Mouse (Mus musculus) lung, embryonic 16.5 days (tissue): ENCODE data around the gene Olfr825. TPM values are rescaled to one million over a fixed set of nuclear protein-coding genes. Genes with fewer than 3 reads are reported as not detected.

Experiments
- polyA plus RNA-seq: library from polyadenylated mRNA; unstranded; fragments of >200 nt; fragmentation: Nextera tagmentation; extraction: Ambion mirVana; gene quantifications from 2 replicates; pipeline ENCODE4 v1.2.1, GENCODE M21; 2015

The Olfr825 gene
- polyA plus RNA-seq, 1 experiment from 2014 or later = not detected

Other genes starting within 250 kb of the Olfr825 start
- not detected in 2 replicates for gene Olfr818, start 217.7 kb downstream of the Olfr825 start, polyA plus RNA-seq
- gene Olfr819, start 199.5 kb downstream of the Olfr825 start, polyA plus RNA-seq = not detected in 2 replicates
- gene Olfr247, start 190.6 kb downstream of the Olfr825 start, polyA plus RNA-seq = not detected in 2 replicates
- gene Gm10310, start 181.7 kb downstream of the Olfr825 start, polyA plus RNA-seq = not detected in 2 replicates
- not detected in 2 replicates for gene Olfr820, start 154.1 kb downstream of the Olfr825 start, polyA plus RNA-seq
- gene Olfr821, start 136.4 kb downstream of the Olfr825 start, polyA plus RNA-seq = not detected in 2 replicates
- not detected in 2 replicates for gene Olfr822, start 95.6 kb downstream of the Olfr825 start, polyA plus RNA-seq
- not detected in 2 replicates for gene Olfr823, start 51.4 kb downstream of the Olfr825 start, polyA plus RNA-seq
- gene Olfr824, start 36.8 kb downstream of the Olfr825 start, polyA plus RNA-seq = not detected in 2 replicates
- gene Olfr826, start 17.4 kb upstream of the Olfr825 start, polyA plus RNA-seq = not detected in 2 replicates
- gene Olfr827, start 47.6 kb upstream of the Olfr825 start, polyA plus RNA-seq = not detected in 2 replicates
- not detected in 2 replicates for gene Neurod4, start 113.5 kb upstream of the Olfr825 start, polyA plus RNA-seq
- 0.82 and 1.2 TPM in 2 replicates for gene Tespa1, start 156.1 kb upstream of the Olfr825 start, polyA plus RNA-seq
- gene Vmn2r84, start 227.6 kb upstream of the Olfr825 start, polyA plus RNA-seq = 0.03 TPM in 1 of 2 replicates, not detected in the other